Mouse (Mus musculus) v-Abl transformed pro-B cells (cell line): ENCODE measurements around the gene Tas2r107.
"Not testable (repeated sequence)": the region's sequence is repeated elsewhere in the genome, so short reads cannot be mapped to it uniquely, and the experiment has no call there.

Experiments used
- in situ Hi-C, 2 experiments: fragments of 400-800 bp; cut with MboI; formaldehyde crosslinking; loops; one replicate each; pipeline ENCODE4 v1.15.1; 2025; ENCODE audit not compliant: unreplicated experiment in 2 of 2

Gene Tas2r107

GRCm38 (mm10) chr6:131660049-131660448, at the start of gene Tas2r107:
Gene Tas2r107 (minus strand): TSS chr6:131660149.
- in situ Hi-C loops: no loop called here

DNA sequence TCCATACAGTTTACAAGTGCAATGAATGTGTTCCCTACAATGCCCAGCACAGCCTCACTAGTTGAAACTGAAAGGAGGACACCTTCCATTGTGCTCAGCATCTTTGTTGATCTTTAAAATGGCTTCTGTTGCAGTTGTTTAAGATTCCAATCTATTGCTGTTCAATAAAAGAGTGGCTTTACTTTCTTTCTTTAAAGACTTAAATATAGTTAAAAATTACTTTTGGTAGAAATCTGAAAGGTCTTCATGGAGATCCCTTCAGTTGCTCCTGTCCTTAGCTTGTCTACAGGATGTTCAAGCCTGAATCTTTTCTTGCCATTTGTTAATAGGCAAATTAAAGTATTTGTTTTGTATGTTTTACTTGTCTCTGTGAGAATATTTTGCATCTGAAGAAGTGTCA, 30.0 kb upstream of the Tas2r107 start, which contains the start of gene Tas2r114:
Gene Tas2r114, minus strand, starts transcription at position 101 of the 400 bp plus-strand sequence.
- in situ Hi-C loops: no loop called here

GRCm38 (mm10) chr6:131687395-131687794, 27.4 kb upstream of the Tas2r107 start, which contains the start of gene Tas2r105:
Gene Tas2r105 (minus strand): TSS chr6:131687495.
- in situ Hi-C loops: no loop called here

GRCm38 (mm10) chr6:131685644-131686043, 25.7 kb upstream of the Tas2r107 start, which contains the start of gene Tas2r104:
Gene Tas2r104 (minus strand): TSS chr6:131685744.
- in situ Hi-C loops: no loop called here

DNA sequence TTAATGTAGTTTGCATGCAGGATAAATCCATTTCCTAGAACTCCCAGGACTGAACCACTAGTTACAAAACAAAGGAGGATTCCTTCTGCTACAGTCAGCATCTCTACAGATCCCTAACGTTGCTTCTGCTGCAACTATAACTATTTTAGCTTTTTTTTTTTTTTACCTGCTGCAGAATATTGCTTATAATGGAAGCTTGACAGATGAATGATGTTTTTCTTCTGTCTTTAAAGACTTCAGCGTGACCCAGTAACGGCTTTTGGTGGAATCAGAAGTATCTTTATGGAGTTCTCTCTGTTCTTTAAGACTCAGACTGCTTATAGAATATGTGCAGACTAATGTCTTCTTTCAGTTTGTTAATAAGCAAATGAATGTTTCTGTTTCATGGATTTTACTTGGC, 18.8 kb upstream of the Tas2r107 start, which contains the start of gene Tas2r106:
Gene Tas2r106, minus strand, starts transcription at position 101 of the 400 bp plus-strand sequence.
- in situ Hi-C loops: no loop called here

- in situ Hi-C loops: no loop called here
Measured at GRCm38 (mm10) chr6:131630812-131631211, 29.1 kb downstream of the Tas2r107 start, which contains the start of gene Tas2r130. Gene Tas2r130 (minus strand): TSS chr6:131630912.

GRCm38 (mm10) chr6:131609956-131610355, 50.0 kb downstream of the Tas2r107 start:
- in situ Hi-C loops: not testable (repeated sequence)
